Mouse (Mus musculus): ENCODE data around the gene Usp16. TPM values are rescaled to one million over a fixed set of nuclear protein-coding genes. Genes with fewer than 3 reads are reported as not detected.

Gene Usp16
- 49.0 and 50.5 TPM in 2 replicates for polyA plus RNA-seq (2021; fragmentation: Nextera tagmentation)
- long read RNA-seq, experiment 1, transcript Usp16-203 (7 exons, 1,405 nt): major isoform, 11 of 55 reads
- long read RNA-seq, experiment 1, partial matches to known transcripts: 27 of 55 reads
- long read RNA-seq, experiment 1, other reads (novel, unspliced or antisense): 13 of 55 reads
- long read RNA-seq, experiment 2, partial matches to known transcripts: 33 of 42 reads
- long read RNA-seq, experiment 2, other reads (novel, unspliced or antisense): 5 of 42 reads

DNA sequence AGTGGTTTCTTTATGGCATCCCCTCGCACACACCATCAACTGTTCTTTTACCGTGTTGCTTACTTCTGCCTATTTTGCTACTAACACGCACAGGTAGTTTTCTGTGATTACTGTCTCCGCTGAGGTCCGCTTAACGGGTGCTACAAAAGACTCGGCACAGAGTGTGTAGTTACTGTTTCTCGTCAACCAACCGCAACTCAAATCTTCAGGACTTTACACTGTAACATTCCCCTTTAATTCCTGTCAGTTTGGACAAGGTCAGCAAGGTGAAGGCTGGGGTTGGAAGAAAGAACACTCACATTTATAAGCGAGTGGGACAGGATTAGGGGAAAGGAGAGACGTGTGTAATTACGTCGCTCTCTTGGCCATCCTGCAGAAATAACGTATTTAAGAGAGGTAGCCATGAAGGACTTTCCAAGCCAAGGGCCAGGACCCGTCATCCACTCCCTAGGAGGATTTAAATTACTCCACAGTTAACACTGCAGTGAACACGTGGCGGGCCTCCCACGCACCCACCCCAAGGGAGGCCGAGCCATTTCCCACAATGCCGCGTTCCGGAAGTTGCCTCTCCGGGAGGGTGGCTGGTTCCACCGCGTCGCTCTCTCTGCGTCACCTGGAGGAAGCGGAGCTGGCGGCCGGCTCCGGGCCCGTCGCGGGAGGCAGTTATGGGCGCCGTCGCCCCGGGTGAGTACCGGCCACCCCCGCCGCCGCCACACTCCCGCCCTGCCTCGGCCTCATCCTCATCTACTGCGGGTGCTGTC is at the start of gene Usp16:
Gene Usp16 (plus strand): TSS at position 285 of the 761 bp plus-strand sequence.

DNA sequence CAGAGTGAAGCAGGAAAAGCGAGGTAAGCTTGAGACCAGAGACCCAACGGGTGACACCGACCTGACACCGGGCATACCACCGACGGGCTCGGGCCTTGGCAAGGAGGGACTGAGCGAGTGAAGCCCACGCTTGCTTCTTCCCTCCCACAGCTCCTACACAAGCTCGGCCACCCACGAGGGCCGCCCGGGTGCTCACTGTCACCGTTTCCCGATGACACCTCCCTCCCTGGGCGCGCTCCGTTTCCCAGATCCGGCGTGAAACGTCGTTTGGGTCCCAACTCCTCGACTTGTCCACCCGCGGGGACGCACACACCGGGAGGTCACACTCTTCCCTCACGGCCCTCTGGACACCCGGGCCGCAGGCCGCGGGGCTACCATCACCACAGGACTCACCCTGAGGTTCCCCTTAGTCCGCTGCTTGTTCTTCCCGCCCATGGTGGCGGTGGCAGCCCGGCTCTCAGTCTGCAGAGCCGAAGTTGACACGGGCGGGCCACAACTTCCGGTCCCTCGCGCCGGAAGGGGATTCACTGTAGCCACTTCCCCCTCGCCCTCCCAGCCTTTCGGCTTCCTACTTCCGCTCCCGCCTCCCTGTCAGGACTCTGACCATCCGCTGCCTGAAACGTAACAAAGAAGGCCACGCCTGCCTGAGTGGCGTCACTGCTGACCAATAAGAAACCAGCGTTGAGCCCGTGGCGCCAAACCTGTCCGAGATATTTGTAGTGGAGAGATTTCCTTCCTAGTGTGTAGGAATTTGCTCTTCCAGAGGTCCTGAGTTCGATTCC is 22.3 kb upstream of the Usp16 start, which contains the start of gene Ltn1:
Gene Ltn1 (minus strand): TSS at position 580 of the 782 bp plus-strand sequence.

DNA sequence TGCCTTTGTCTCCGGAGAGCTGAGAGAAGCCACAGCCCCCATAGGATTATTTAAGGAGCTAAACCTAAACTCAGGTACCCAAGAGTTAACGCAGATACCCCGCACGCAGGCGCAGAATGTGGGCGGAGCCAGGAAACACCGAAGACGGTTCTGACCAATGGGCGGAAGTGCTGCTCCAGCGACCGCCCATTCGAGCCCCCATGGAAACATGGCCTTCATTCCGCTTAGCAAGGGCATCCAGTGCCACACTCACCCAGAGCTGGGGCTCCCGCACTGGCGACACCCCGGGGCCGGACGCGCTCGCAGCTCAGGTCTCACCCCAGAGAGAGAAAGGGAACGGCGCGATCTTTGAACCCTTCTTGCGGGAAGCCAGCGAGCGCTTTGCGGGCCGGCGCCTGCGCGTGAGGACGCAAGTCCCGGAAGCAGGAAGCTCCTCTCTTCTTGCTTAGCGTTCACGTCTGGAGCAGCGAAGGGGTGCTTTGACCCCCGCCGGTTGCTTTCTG is 14.3 kb upstream of the Usp16 start, which contains the start of gene Rwdd2b:
Gene Rwdd2b (minus strand): TSS at position 390 of the 503 bp plus-strand sequence.

DNA sequence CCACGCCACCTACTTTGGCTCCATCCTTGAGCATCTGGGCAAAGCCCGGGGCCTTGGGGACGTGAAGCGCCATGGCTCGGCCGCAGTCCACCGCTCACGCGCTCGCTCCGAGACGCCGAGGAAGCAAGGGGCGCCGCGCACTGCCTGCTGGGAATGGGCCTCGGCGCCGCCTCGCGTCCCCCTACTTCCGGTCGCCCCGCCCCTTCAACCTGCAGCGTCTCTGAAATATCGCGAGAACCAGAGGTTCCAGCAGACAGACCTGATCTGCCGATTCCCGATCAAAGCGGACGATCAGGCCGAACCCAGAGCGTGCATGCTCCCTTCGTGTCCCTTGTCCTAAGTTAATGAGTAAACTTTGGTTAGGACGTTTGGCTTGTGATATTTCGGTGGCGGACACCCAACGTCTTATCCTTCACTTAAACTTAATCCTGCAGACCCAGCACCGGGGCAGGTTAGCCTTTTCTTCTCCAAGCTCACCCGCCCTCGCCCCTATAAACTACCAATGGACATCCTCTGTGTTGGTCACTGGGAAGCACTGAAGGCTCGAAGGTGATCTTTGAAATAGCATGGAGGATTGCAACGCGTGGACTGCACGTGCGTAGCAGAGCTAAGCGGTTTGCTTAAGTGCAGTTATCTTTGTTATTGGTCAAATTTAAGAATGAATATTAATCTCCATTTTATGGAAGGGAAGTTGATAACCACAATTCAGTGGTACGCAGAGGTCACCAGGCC is 41.4 kb downstream of the Usp16 start, which contains the start of gene Cct8:
Gene Cct8 (minus strand): TSS at position 158 of the 732 bp plus-strand sequence.

Other genes with a start within 250 kb of the Usp16 start
- 11.6 and 17.9 TPM in 2 replicates for gene N6amt1, start 100.5 kb upstream of the Usp16 start, polyA plus RNA-seq (2021; fragmentation: Nextera tagmentation)
- 12.2 and 14.8 TPM in 2 replicates for gene Ltn1, start 22.1 kb upstream of the Usp16 start, polyA plus RNA-seq (2021; fragmentation: Nextera tagmentation)
- 9.9 and 10.3 TPM in 2 replicates for gene Rwdd2b, start 14.1 kb upstream of the Usp16 start, polyA plus RNA-seq (2021; fragmentation: Nextera tagmentation)
- gene Cct8, start 41.2 kb downstream of the Usp16 start, polyA plus RNA-seq (2021; fragmentation: Nextera tagmentation): 138 and 165 TPM in 2 replicates
- gene Map3k7cl, start 98.6 kb downstream of the Usp16 start, polyA plus RNA-seq (2021; fragmentation: Nextera tagmentation): 0.19 TPM in 1 of 2 replicates, not detected in the other
- 2.0 TPM in 2 replicates for gene Bach1, start 244.2 kb downstream of the Usp16 start, polyA plus RNA-seq (2021; fragmentation: Nextera tagmentation)